Mouse (Mus musculus) lung, postnatal 0 days (tissue): ENCODE results near the gene Nipal3. TPM values are rescaled to one million over a fixed set of nuclear protein-coding genes. Genes with fewer than 3 reads are reported as not detected.

Experiments used
- ATAC-seq: fragments of 200-750 bp; cut with Nextera tagmentation; 2 replicates; pipeline ENCODE4 v1.8.0; 2017; ENCODE audit warnings: moderate library complexity
- DNase-seq: peaks from one replicate; pipeline ENCODE4 v3.0.0-alpha.2; 2016; ENCODE audit warnings: low spot score
- H3K27ac ChIP-seq: fragments of 300-500 bp; sonication (generic); 2 replicates; pipeline ENCODE4 v1.5.1; 2014; ENCODE audit warnings: antibody characterized with exemption, mild to moderate bottlenecking, low read length, mixed read lengths
- H3K27me3 ChIP-seq: fragments of 300-500 bp; sonication (generic); replicated peaks from 2 replicates; pipeline ENCODE4 v1.6.1; 2014; ENCODE audit warnings: low read length, mixed read lengths; ENCODE audit not compliant: insufficient read depth
- H3K36me3 ChIP-seq: fragments of 300-500 bp; sonication (generic); 2 replicates; pipeline ENCODE4 v1.6.1; 2014; ENCODE audit warnings: low read length, mixed read lengths; ENCODE audit not compliant: insufficient read depth
- H3K4me1 ChIP-seq: fragments of 300-500 bp; sonication (generic); 2 replicates; pipeline ENCODE4 v1.6.1; 2014; ENCODE audit warnings: antibody characterized with exemption, low read depth, low read length, mixed read lengths; ENCODE audit not compliant: insufficient read depth
- H3K4me2 ChIP-seq: fragments of 300-500 bp; sonication (generic); replicated peaks from 2 replicates; pipeline ENCODE4 v1.6.1; 2014; ENCODE audit warnings: low read depth, mild to moderate bottlenecking, low read length, moderate library complexity, mixed read lengths
- H3K4me3 ChIP-seq: fragments of 300-500 bp; sonication (generic); 2 replicates; pipeline ENCODE4 v1.5.1; 2014; ENCODE audit warnings: low read depth, low read length
- H3K9ac ChIP-seq: fragments of 300-500 bp; sonication (generic); replicated peaks from 2 replicates; pipeline ENCODE4 v1.6.1; 2014; ENCODE audit warnings: low read depth, mild to moderate bottlenecking
- H3K9me3 ChIP-seq: fragments of 300-500 bp; sonication (generic); 2 replicates; pipeline ENCODE4 v1.6.1; 2016; ENCODE audit warnings: low read length, mixed read lengths
- CTCF ChIP-seq: IDR thresholded peaks from 2 replicates; pipeline ENCODE4 v1.5.1; 2016; ENCODE audit warnings: antibody characterized with exemption, mild to moderate bottlenecking
- EP300 ChIP-seq: IDR thresholded peaks from 2 replicates; pipeline ENCODE4 v1.6.1; 2016; ENCODE audit warnings: antibody characterized with exemption, mild to moderate bottlenecking, control low read depth
- WGBS: fragments of 180-500 bp; shearing (Covaris S2); extraction: QIAGEN DNeasy Blood & Tissue Kit; methylation state at CpG from one replicate; pipeline ENCODE4 v1.1.7; 2014; 5-methylcytosine and 5-hydroxymethylcytosine counted together
- polyA plus RNA-seq: library from polyadenylated mRNA; unstranded; fragments of >200 nt; fragmentation: Nextera tagmentation; extraction: Ambion mirVana; gene quantifications from 2 replicates; pipeline ENCODE4 v1.2.1, GENCODE M21; 2015

Nipal3 gene
- polyA plus RNA-seq, 1 experiment from 2014 or later, result 12.0 TPM

DNA sequence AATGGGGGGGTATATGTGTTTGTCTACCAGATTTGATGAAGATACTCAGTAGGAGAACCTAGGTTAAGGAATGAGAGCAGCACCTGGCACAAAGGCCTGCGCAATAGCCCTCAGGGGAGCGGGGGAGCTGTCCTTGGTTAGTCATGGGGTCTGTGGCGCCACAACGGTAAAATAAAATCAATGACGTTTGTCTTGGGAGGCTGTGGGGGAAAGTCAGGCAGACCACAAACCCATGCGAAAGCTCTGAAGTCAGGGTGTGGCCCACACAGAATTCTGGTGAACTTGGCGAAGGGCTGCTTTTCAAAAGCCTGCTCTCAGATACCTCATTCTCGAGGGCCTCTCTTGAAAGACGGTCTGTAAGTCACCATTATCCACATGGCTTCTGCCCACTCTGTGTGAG lies 25.6 kb upstream of the Nipal3 start:
- Histone ChIP-seq H3K27me3 (no peaks in the 10 kb centered on the region), H3K36me3 (no peaks in the 10 kb centered on the region), H3K9me3 (no peaks in the 10 kb centered on the region), H3K4me1 (no peaks in the 10 kb centered on the region), H3K9ac (no peak overlapping the region), H3K4me3 (no peak overlapping the region), H3K4me2 (no peak overlapping the region), H3K27ac (no peak overlapping the region)
- TF ChIP-seq CTCF (no peak), EP300 (no peak)
- no peak for ATAC-seq
- WGBS, result 63% methylated on average over 9 of the region's 9 CpGs
- DNase-seq, result no peak

DNA sequence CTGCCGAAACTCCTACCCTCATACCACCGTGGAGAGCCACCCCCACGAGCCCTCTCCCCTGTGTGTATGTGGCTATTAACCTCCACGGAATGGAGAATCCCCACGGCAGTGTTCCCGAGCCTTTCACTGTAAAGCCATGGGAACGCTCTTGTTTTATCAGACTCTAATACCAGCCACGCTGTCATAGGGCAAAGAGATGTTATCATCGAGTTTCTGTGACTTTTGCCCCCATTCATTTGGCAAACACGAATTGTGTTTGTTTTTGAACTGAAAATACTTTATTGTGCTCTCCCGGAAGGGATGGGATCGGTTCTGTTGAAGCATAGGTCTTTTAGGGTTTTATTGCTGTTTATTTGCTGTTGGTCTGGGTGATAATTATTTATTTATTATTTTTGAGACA lies 23.3 kb upstream of the Nipal3 start:
- no peaks in the 10 kb centered on the region for H3K27me3 ChIP-seq
- WGBS, result 69% methylated on average over 12 of the region's 12 CpGs
- ATAC-seq, result no peak
- H3K4me2 ChIP-seq, result no peak overlapping the region
- H3K36me3 ChIP-seq, result no peaks in the 10 kb centered on the region
- no peak overlapping the region for H3K27ac ChIP-seq
- no peak for DNase-seq
- no peaks in the 10 kb centered on the region for H3K4me1 ChIP-seq
- H3K9ac ChIP-seq, result no peak overlapping the region
- no peaks in the 10 kb centered on the region for H3K9me3 ChIP-seq
- H3K4me3 ChIP-seq, result no peak overlapping the region
- TF ChIP-seq EP300 (no peak), CTCF (no peak)

DNA sequence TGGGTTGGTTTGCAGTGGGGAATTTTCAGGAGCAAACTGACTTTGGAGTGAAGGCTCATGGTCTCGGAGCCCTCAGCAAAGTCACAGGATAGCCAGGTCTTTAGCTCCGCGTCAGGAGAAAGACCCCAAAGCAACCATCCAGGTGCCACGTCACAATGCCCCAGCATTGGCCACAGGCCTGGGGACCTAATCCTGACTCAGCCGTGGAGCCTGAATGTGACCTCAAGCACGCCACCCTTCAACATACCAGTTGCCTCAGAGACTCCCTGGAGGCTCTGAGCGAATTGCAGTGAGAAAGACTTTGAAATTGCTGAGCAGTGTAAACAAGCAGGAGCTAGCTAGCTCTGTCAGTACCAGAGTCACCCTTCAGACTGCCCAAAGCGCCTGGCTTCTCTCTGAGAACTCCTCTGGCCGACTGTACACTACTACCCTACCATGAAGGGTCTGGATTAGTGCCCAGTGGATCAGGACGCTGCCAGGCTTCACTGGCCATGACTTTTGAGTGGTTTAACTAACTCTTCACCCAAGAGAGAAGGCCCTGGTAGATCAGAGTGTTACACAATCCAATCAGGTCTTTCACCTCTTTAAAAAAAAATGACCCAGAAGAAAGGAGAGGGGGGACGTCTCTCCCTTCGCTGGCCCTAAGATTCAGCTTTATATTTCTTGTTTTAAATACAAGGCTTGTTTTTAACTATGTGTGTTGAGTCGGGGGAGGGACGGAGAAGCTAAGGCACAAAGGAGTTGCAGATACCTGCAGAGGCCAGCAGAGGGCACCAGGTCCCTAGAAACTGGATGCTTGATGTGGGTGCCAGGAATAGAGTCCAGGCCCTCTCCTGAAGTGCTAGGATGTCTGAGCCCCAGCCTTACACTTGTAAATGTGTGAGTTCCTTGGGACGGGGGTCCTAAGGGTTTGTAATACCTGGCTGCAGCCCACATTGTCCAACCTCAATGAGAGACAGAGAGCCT lies 21.8 kb upstream of the Nipal3 start:
- Histone ChIP-seq H3K9me3 (no peaks in the 10 kb centered on the region), H3K36me3 (no peaks in the 10 kb centered on the region), H3K4me2 (no peak overlapping the region), H3K4me1 (no peaks in the 10 kb centered on the region), H3K4me3 (no peak overlapping the region), H3K9ac (no peak overlapping the region), H3K27me3 (no peaks in the 10 kb centered on the region), H3K27ac (peak overlapping the region; percentile 52; the same call in 1 of the 2 replicates)
- ATAC-seq (peak; percentile 92), DNase-seq (peak; percentile 83)
- TF ChIP-seq EP300, result no peak
- peak; percentile 87 for TF ChIP-seq CTCF
- WGBS, result 43% methylated on average over 15 of the region's 15 CpGs

DNA sequence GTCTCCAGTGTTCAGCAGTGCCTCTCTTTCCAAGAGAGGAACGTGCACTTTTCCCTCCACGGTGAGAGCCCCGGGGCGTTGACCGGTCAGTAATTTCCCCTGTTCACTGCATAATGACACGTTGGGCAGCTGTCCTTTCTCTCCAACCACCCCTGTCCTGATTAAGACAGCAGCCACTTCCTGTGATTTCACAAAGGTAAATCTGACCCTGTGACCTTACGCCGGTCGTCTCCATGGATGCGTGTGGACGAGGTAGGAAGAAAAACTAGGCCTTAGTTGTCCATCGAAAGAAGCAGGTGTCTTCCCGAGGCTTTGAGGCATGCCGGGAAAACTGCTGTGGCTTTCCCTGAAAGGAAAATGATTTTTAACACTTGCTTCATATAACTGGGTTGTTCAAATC lies 20.1 kb upstream of the Nipal3 start:
- H3K9ac ChIP-seq, result no peak overlapping the region
- no peak overlapping the region for H3K4me2 ChIP-seq
- no peaks in the 10 kb centered on the region for H3K36me3 ChIP-seq
- no peaks in the 10 kb centered on the region for H3K27me3 ChIP-seq
- DNase-seq (no peak), ATAC-seq (no peak)
- TF ChIP-seq EP300 (no peak), CTCF (no peak)
- WGBS, result 51% methylated on average over 14 of the region's 14 CpGs
- H3K4me3 ChIP-seq, result no peak overlapping the region
- H3K4me1 ChIP-seq, result no peaks in the 10 kb centered on the region
- no peaks in the 10 kb centered on the region for H3K9me3 ChIP-seq
- H3K27ac ChIP-seq, result no peak overlapping the region

DNA sequence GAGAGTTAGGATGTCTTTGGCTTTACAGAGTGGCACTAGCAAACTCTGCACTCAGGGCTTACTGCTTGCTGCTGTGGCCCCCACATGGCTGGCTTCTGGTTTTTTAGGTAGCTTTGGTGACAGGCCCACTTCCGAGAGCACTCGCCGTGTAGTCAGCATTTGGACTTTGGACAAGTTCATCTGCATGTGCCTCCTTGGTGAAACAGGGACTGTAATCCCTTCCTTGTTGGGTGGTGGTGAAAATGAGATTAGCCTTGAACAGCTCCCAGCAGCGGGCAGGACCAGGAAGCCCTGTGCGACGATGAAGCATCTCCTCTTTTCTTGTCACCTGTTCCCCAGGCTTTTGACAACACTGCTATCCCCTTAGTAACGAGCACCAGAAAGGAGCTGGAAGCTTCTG lies 19.0 kb upstream of the Nipal3 start:
- H3K9me3 ChIP-seq, result no peaks in the 10 kb centered on the region
- ATAC-seq, result no peak
- no peaks in the 10 kb centered on the region for H3K36me3 ChIP-seq
- no peak overlapping the region for H3K4me2 ChIP-seq
- no peak overlapping the region for H3K4me3 ChIP-seq
- no peak overlapping the region for H3K9ac ChIP-seq
- WGBS, result 79% methylated on average over 7 of the region's 7 CpGs
- DNase-seq, result no peak
- H3K27me3 ChIP-seq, result no peaks in the 10 kb centered on the region
- H3K27ac ChIP-seq, result no peak overlapping the region
- TF ChIP-seq CTCF, result no peak
- TF ChIP-seq EP300, result no peak
- H3K4me1 ChIP-seq, result no peaks in the 10 kb centered on the region

DNA sequence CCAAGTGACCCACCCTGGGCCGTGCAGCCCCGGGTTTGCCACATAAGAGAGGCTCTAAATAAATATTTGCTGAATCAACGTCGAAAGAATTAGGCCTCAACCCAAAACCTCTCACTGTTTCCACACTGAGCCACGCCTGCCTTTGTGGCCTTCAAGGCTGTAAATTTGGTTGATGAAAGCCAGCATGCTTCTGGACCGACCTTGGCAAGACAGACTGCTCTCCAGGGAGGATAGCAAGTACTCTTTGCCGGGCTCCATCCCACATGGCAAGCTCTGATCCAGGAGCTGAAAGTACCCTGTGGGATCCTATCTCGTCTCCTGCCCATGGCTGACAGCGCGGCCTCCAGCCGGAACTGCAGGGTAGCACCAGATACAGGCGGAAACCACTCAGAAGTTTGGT lies 14.7 kb upstream of the Nipal3 start:
- DNase-seq (no peak), ATAC-seq (no peak)
- no peak overlapping the region for H3K4me2 ChIP-seq

More for the DNA sequence above, 14.7 kb upstream of the Nipal3 start:
- H3K9me3 ChIP-seq, result no peaks in the 10 kb centered on the region
- no peak overlapping the region for H3K27ac ChIP-seq
- no peaks in the 10 kb centered on the region for H3K27me3 ChIP-seq
- H3K36me3 ChIP-seq, result no peaks in the 10 kb centered on the region
- H3K9ac ChIP-seq, result no peak overlapping the region
- TF ChIP-seq EP300 (no peak), CTCF (no peak)
- 60% methylated on average over 12 of the region's 12 CpGs for WGBS
- no peak overlapping the region for H3K4me3 ChIP-seq
- no peaks in the 10 kb centered on the region for H3K4me1 ChIP-seq
